Mouse (Mus musculus) hindbrain, embryonic 16.5 days (tissue): ENCODE measurements around the gene Vwa5b1. TPM values are rescaled to one million over a fixed set of nuclear protein-coding genes. Genes with fewer than 3 reads are reported as not detected.

Experiments
- ATAC-seq: fragments of 200-750 bp; cut with Nextera tagmentation; 2 replicates; pipeline ENCODE4 v1.8.0; 2017; ENCODE audit warnings: moderate TSS enrichment, moderate library complexity
- H3K27ac ChIP-seq: fragments of 300-500 bp; sonication (generic); 2 replicates; pipeline ENCODE4 v1.5.1; 2014; ENCODE audit warnings: low read depth, mild to moderate bottlenecking, control low read depth, low read length, moderate library complexity
- H3K27me3 ChIP-seq: fragments of 300-500 bp; sonication (generic); replicated peaks from 2 replicates; pipeline ENCODE4 v1.6.1; 2014; ENCODE audit warnings: low read length; ENCODE audit not compliant: control insufficient read depth, insufficient read depth
- H3K36me3 ChIP-seq: fragments of 300-500 bp; sonication (generic); 2 replicates; pipeline ENCODE4 v1.6.1; 2014; ENCODE audit warnings: mild to moderate bottlenecking, low read length, moderate library complexity, mixed read lengths; ENCODE audit not compliant: control insufficient read depth, insufficient read depth
- H3K4me1 ChIP-seq: fragments of 300-500 bp; sonication (generic); 2 replicates; pipeline ENCODE4 v1.6.1; 2014; ENCODE audit warnings: low read depth, low read length; ENCODE audit not compliant: control insufficient read depth, insufficient read depth
- H3K4me2 ChIP-seq: fragments of 300-500 bp; sonication (generic); 2 replicates; pipeline ENCODE4 v1.6.1; 2014; ENCODE audit warnings: mild to moderate bottlenecking, low read length, control low read depth, moderate library complexity
- H3K4me3 ChIP-seq: fragments of 300-500 bp; sonication (generic); 2 replicates; pipeline ENCODE4 v1.5.1; 2014; ENCODE audit warnings: mild to moderate bottlenecking, low read length, control low read depth, moderate library complexity
- H3K9ac ChIP-seq: fragments of 300-500 bp; sonication (generic); 2 replicates; pipeline ENCODE4 v1.6.1; 2014; ENCODE audit warnings: low read depth, mild to moderate bottlenecking, control low read depth, low read length, moderate library complexity
- H3K9me3 ChIP-seq: fragments of 300-500 bp; sonication (generic); 2 replicates; pipeline ENCODE4 v1.6.1; 2014; ENCODE audit warnings: mild to moderate bottlenecking, low read length, moderate library complexity; ENCODE audit not compliant: control insufficient read depth
- WGBS: fragments of 180-500 bp; shearing (Covaris S2); extraction: QIAGEN DNeasy Blood & Tissue Kit; methylation state at CpG from one replicate; pipeline ENCODE4 v1.1.7; 2014; 5-methylcytosine and 5-hydroxymethylcytosine counted together
- polyA plus RNA-seq: library from polyadenylated mRNA; unstranded; fragments of >200 nt; fragmentation: Nextera tagmentation; extraction: Ambion mirVana; gene quantifications from 2 replicates; pipeline ENCODE4 v1.2.1, GENCODE M21; 2015

Gene Vwa5b1
- polyA plus RNA-seq, 1 experiment from 2014 or later, result 2.8 TPM

DNA sequence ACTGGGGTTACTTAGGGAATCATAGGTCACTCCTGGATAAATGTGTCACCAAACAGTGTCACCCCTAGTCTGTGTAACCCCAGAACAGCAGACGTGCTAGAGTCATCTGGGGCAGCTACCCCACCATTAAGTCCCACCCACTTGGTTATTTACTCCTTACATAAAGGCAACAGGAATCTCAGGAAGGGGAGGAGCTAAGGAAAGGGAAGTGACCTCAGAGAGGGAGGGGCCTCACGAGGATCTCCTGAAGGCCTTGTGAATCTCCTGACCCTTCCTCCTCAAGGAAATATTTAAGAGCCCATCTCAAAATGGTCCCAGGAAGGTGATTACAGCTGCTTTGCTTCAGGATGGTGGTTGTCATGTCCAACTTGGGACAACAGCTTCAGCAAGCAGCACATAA, 103.9 kb downstream of the Vwa5b1 start:
- ATAC-seq, result no peak
- Histone ChIP-seq H3K4me2 (no peak overlapping the region), H3K36me3 (no peaks in the 10 kb centered on the region), H3K27me3 (no peaks in the 10 kb centered on the region), H3K9me3 (no peaks in the 10 kb centered on the region), H3K27ac (no peak overlapping the region), H3K4me3 (no peak overlapping the region), H3K9ac (no peak overlapping the region), H3K4me1 (no peaks in the 10 kb centered on the region)
- WGBS, result 94% methylated on average over 2 of the region's 2 CpGs

DNA sequence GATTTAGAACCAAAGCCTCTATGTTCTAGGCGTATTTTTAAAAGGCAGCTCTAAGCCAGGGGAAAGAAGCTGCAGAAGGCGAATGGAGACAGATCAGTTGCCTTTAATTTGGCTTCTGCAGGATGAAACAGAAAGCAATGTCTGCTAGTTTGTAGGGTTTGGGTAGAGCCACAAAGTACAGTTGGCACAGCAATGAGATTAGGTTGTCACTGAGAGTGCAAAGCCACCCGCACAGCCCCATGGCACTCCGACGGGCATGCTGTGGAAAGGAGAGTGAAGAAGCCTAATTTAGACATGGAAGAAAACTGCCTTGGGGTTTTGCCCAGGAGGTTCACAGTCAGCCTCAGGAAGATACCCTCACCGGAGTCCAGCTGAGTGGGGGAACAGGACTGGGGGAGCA, 105.7 kb downstream of the Vwa5b1 start:
- H3K9ac ChIP-seq, result no peak overlapping the region
- no peaks in the 10 kb centered on the region for H3K36me3 ChIP-seq
- no peaks in the 10 kb centered on the region for H3K9me3 ChIP-seq
- H3K27me3 ChIP-seq, result no peaks in the 10 kb centered on the region
- 83% methylated on average over 6 of the region's 6 CpGs for WGBS
- no peak for ATAC-seq
- no peak overlapping the region for H3K4me2 ChIP-seq
- H3K27ac ChIP-seq, result no peak overlapping the region
- H3K4me1 ChIP-seq, result no peaks in the 10 kb centered on the region
- no peak overlapping the region for H3K4me3 ChIP-seq

GRCm38 (mm10) chr4:138525684-138526083, 110.0 kb downstream of the Vwa5b1 start:
- no peak for ATAC-seq
- Histone ChIP-seq H3K36me3 (no peaks in the 10 kb centered on the region), H3K4me2 (no peak overlapping the region), H3K27ac (no peak overlapping the region), H3K9me3 (no peaks in the 10 kb centered on the region), H3K4me3 (no peak overlapping the region), H3K27me3 (no peaks in the 10 kb centered on the region), H3K9ac (no peak overlapping the region), H3K4me1 (peaks cover 8% of the 10 kb centered on the region)
- WGBS, result 35% methylated on average over 4 of the region's 4 CpGs

DNA sequence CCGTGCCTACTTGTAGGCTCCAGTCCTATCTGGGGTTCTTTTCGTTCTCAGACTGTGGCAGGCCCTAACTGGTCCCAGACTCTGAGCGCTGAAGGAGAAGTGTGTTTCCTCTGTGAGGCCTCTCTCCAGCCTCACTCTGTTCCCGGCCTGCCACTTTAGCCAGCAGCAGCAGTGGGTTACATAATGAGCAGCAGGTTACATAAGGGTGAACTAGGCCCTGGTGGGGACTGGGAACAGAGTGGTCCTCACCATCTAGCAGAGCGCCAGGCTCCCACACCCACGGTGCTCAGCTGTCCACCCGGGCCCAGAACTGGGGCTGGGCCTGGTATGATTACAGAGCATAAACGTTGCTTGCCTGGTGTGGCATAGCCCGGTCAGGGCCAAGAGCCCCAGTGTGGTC, 110.9 kb downstream of the Vwa5b1 start:
- Histone ChIP-seq H3K4me1 (peaks cover 8% of the 10 kb centered on the region), H3K27ac (no peak overlapping the region), H3K4me3 (no peak overlapping the region), H3K36me3 (no peaks in the 10 kb centered on the region), H3K9ac (no peak overlapping the region; the same call in 1 of the 2 replicates), H3K4me2 (no peak overlapping the region), H3K27me3 (no peaks in the 10 kb centered on the region), H3K9me3 (no peaks in the 10 kb centered on the region)
- WGBS, result 76% methylated on average over 9 of the region's 9 CpGs
- ATAC-seq, result no peak

DNA sequence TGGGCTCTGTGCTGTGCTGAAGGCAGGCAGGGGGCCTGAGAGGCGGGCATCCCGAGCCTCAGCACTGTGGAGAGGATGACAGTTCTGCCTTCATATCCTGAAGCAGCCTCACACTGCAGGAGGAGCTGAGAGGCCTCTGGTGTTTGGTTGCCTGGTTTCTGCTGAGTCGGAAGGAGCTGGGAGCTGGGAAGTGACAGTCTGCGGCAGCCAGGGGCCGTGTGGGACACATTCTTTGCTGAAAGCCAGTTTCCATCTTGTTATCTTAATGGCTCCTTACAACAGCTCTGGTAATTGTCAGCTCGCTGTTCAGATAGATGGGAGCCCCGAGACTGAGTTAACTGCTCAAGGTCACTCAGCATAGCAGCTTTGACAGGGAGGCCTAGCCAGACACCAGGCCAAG, 111.9 kb downstream of the Vwa5b1 start:
- Histone ChIP-seq H3K9me3 (no peaks in the 10 kb centered on the region), H3K27me3 (no peaks in the 10 kb centered on the region), H3K27ac (0 out of 2 replicates have a peak overlapping the region, but pooled peaks have one; percentile 54), H3K4me1 (peaks cover 8% of the 10 kb centered on the region), H3K9ac (no peak overlapping the region), H3K4me2 (no peak overlapping the region), H3K4me3 (no peak overlapping the region), H3K36me3 (no peaks in the 10 kb centered on the region)
- peak; percentile 35; the same call in 1 of the 2 replicates for ATAC-seq
- 28% methylated on average over 7 of the region's 7 CpGs for WGBS

- no peaks in the 10 kb centered on the region for H3K27me3 ChIP-seq
- no peaks in the 10 kb centered on the region for H3K36me3 ChIP-seq
- H3K4me3 ChIP-seq, result no peak overlapping the region
- H3K4me2 ChIP-seq, result no peak overlapping the region
- ATAC-seq, result no peak
- no peak overlapping the region; the same call in 1 of the 2 replicates for H3K9ac ChIP-seq
- peaks cover 12% of the 10 kb centered on the region for H3K4me1 ChIP-seq
- peak overlapping the region; percentile 12; the same call in 1 of the 2 replicates for H3K27ac ChIP-seq
- no peaks in the 10 kb centered on the region for H3K9me3 ChIP-seq
- WGBS, result 4% methylated on average over 7 of the region's 7 CpGs
Observed at GRCm38 (mm10) chr4:138522296-138522695, 113.4 kb downstream of the Vwa5b1 start.

DNA sequence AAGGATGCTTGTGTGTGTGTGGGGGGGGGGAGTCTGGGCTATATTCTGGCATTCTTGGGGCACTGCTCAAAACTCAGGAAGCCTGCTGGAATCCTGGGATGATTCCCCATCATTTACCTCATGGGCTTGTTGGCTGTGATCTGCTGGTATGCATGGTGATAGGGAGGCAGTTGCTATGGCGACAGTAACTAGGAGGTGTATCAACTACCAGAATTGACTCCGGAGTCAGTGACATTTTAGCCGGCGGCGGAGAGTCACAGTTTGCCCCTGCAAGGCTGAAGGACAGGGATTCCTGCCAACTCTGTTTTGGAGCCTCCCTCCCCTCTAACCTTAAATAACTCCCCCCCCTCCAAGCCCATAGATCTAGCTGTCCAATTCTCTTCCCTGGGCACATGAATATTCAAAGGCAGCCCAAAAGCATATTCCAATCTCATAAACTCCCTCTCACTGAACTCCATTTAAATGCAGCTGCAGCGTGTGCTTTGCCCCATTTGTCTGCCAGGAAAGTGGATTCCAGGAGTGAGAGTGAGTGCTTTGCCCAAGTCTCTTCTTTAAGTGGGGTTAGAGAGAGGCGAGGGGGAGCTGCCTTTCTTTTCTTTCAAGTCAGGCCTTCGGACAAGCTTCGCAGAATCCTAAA, 118.4 kb downstream of the Vwa5b1 start:
- 19% methylated on average over 9 of the region's 9 CpGs for WGBS

GRCm38 (mm10) chr4:138516448-138516847, 119.2 kb downstream of the Vwa5b1 start:
- H3K9ac ChIP-seq, result no peak overlapping the region
- peaks cover 18% of the 10 kb centered on the region for H3K4me1 ChIP-seq
- ATAC-seq, result no peak
- 0 out of 2 replicates have a peak overlapping the region, but pooled peaks have one; percentile 9 for H3K27ac ChIP-seq
- H3K27me3 ChIP-seq, result no peaks in the 10 kb centered on the region
- H3K4me2 ChIP-seq, result no peak overlapping the region
- H3K9me3 ChIP-seq, result no peaks in the 10 kb centered on the region
- 80% methylated on average over 3 of the region's 3 CpGs for WGBS
- no peaks in the 10 kb centered on the region for H3K36me3 ChIP-seq
- H3K4me3 ChIP-seq, result no peak overlapping the region

More for the DNA sequence above, 118.4 kb downstream of the Vwa5b1 start:
- Histone ChIP-seq H3K9ac (no peak overlapping the region), H3K4me2 (no peak overlapping the region; the same call in 1 of the 2 replicates), H3K36me3 (no peaks in the 10 kb centered on the region), H3K27ac (peak overlapping the region; percentile 9; the same call in 1 of the 2 replicates), H3K9me3 (no peaks in the 10 kb centered on the region), H3K4me3 (no peak overlapping the region), H3K27me3 (no peaks in the 10 kb centered on the region), H3K4me1 (peaks cover 22% of the 10 kb centered on the region)
- ATAC-seq, result peak; percentile 75
